Mouse (Mus musculus): ENCODE data around the gene Ccdc130. TPM values are rescaled to one million over a fixed set of nuclear protein-coding genes. Genes with fewer than 3 reads are reported as not detected.
A peak's percentile ranks its signal among the peaks of the same experiment; 100 is the strongest.

The Ccdc130 gene
- polyA plus RNA-seq, 1 experiment from 2014 or later = 16.3 TPM

DNA sequence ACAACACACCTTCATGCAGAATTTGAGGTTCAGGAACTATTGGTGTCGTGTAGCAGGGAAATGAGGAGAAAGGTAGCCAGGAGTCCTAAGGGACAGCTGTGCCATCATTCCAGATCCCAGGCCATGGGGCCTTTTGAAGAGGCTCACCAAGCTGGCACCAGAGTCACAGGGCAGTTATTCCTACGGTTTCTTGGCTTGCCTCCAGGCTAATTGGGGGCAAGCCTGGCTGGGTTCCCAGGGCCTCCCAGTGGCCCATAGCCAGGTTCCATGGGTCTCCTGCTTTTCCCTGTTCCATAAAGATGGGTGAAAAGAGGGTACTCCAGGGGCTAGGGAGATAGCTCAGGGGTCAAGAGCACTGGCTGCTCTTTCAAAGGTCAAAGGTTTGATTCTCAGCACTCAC lies 28.4 kb downstream of the Ccdc130 start:
- Histone ChIP-seq H3K4me2 (ENCODE audit: low read depth, low read length) (no peak overlapping the region), H3K9me3 (ENCODE audit: control insufficient read depth, low read length) (no peaks in the 10 kb centered on the region), H3K27ac (ENCODE audit: low read length) (no peak overlapping the region), H3K4me1 (ENCODE audit: control insufficient read depth, insufficient read depth, low read length) (peaks cover 5% of the 10 kb centered on the region; the same call in 1 of the 2 replicates), H3K4me3 (ENCODE audit: low read length) (no peak overlapping the region), H3K9ac (ENCODE audit: low read depth, low read length) (no peak overlapping the region), H3K27me3 (replicated peaks; ENCODE audit: control insufficient read depth, insufficient read depth, low read length) (no peaks in the 10 kb centered on the region), H3K36me3 (ENCODE audit: control insufficient read depth, insufficient read depth, low read length) (peaks cover 15% of the 10 kb centered on the region)
- no peak for ATAC-seq
- WGBS = 54% methylated on average over 2 of the region's 2 CpGs

DNA sequence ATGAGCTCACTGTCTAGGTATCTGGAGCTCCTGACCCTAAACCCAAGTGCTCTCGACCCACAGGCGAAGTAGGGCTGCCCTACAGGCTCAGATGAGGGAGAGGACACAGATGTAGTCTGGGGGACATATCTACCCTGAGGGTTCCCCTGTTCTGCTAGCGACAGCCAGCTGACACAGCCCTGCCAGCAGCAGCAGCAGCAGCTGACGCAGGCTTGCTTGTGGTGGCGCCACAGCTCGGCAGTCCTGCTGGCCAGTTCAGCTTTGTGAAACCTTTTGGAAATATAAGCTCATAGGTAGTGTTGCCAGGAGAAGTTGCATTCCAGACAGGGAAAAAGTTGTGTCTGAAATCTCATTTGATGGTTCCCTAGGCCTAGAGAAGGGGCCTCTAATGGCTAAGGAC lies 29.0 kb downstream of the Ccdc130 start:
- no peak overlapping the region for H3K4me2 ChIP-seq (ENCODE audit: low read depth, low read length)
- H3K9me3 ChIP-seq (ENCODE audit: control insufficient read depth, low read length) = no peaks in the 10 kb centered on the region
- peaks cover 7% of the 10 kb centered on the region for H3K4me1 ChIP-seq (ENCODE audit: control insufficient read depth, insufficient read depth, low read length)
- no peak overlapping the region for H3K4me3 ChIP-seq (ENCODE audit: low read length)
- H3K27me3 ChIP-seq (replicated peaks; ENCODE audit: control insufficient read depth, insufficient read depth, low read length) = no peaks in the 10 kb centered on the region
- no peak for ATAC-seq
- 53% methylated on average over 6 of the region's 6 CpGs for WGBS
- H3K36me3 ChIP-seq (ENCODE audit: control insufficient read depth, insufficient read depth, low read length) = peaks cover 8% of the 10 kb centered on the region; the same call in 1 of the 2 replicates
- no peak overlapping the region for H3K27ac ChIP-seq (ENCODE audit: low read length)
- no peak overlapping the region for H3K9ac ChIP-seq (ENCODE audit: low read depth, low read length)

DNA sequence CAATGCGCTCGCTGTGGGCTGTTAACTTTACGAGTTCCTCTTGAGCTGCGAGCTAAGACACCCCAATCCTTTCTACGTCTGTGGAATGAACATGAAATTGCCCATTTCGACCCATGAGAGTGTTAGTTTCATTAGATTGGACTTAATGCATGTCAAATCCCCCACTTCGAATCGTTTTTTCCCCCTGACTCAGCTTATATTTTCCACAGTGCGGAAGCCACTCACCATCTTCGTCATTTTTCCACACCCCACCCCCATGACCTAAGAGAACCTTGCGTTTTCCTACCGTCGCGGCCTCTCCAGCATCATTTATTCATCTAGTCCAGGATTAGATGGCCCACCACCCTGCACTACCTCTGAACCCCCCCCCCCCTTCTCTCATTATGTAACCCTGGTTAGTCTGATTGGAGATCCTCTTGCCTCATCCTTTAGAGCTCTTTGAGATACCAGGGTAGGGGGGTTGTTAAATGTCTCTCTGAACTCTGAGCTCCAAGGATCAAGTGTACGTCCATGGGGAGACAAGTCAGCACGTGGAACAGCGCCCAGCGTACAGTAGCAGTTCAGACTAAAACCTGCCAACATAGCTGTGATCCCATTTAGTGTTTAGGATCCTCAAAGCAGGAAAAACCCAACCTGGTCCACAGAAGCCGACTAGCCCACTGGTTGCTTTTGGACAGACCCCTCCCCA lies 32.5 kb downstream of the Ccdc130 start:
- Histone ChIP-seq H3K9me3 (ENCODE audit: control insufficient read depth, low read length) (no peaks in the 10 kb centered on the region), H3K9ac (ENCODE audit: low read depth, low read length) (peak overlapping the region; percentile 76), H3K4me3 (ENCODE audit: low read length) (peak overlapping the region; percentile 66), H3K4me2 (ENCODE audit: low read depth, low read length) (peak overlapping the region; percentile 76), H3K4me1 (ENCODE audit: control insufficient read depth, insufficient read depth, low read length) (peaks cover 13% of the 10 kb centered on the region), H3K36me3 (ENCODE audit: control insufficient read depth, insufficient read depth, low read length) (no peaks in the 10 kb centered on the region), H3K27me3 (replicated peaks; ENCODE audit: control insufficient read depth, insufficient read depth, low read length) (no peaks in the 10 kb centered on the region), H3K27ac (ENCODE audit: low read length) (peak overlapping the region; percentile 74)
- ATAC-seq = peak; percentile 4; the same call in 1 of the 2 replicates
- 15% methylated on average over 19 of the region's 19 CpGs for WGBS

DNA sequence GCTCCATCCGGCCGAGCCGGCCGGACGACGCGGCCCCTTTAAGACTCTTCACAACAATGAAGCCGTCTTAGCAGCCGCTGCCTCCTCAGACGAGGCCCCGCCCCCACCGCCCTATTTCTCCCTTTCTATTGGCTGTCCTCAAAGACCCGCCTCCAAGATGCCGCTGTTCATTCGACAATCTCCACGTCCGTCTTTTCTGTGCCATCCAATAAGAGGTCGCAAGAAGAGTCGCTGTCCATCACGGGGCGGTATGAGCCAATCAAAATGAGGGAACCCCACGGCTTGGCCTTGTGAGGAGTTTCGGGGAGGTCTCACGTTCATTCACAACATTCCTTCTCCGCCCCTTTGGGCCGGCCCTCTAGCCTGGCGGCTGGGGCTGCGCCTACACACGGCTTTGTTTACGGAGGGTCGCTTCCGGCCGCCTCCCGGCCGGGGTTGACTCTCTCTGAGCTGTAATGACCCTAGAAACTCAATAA lies 33.1 kb downstream of the Ccdc130 start, which contains the start of gene Zswim4:
Gene Zswim4, minus strand, starts transcription at position 58 of the 476 bp plus-strand sequence.
- no peaks in the 10 kb centered on the region for H3K27me3 ChIP-seq (replicated peaks; ENCODE audit: control insufficient read depth, insufficient read depth, low read length)
- under 1% methylated on average over 35 of the region's 35 CpGs for WGBS
- H3K9me3 ChIP-seq (ENCODE audit: control insufficient read depth, low read length) = no peaks in the 10 kb centered on the region
- peak within 1 kb of the TSS; percentile 74 for H3K27ac ChIP-seq (ENCODE audit: low read length)
- no peaks in the 10 kb centered on the region for H3K36me3 ChIP-seq (ENCODE audit: control insufficient read depth, insufficient read depth, low read length)
- H3K4me2 ChIP-seq (ENCODE audit: low read depth, low read length) = peak within 1 kb of the TSS; percentile 92
- ATAC-seq = peak; percentile 99
- H3K9ac ChIP-seq (ENCODE audit: low read depth, low read length) = peak within 1 kb of the TSS; percentile 97
- peak within 1 kb of the TSS; percentile 93 for H3K4me3 ChIP-seq (ENCODE audit: low read length)
- peaks cover 13% of the 10 kb centered on the region for H3K4me1 ChIP-seq (ENCODE audit: control insufficient read depth, insufficient read depth, low read length)

DNA sequence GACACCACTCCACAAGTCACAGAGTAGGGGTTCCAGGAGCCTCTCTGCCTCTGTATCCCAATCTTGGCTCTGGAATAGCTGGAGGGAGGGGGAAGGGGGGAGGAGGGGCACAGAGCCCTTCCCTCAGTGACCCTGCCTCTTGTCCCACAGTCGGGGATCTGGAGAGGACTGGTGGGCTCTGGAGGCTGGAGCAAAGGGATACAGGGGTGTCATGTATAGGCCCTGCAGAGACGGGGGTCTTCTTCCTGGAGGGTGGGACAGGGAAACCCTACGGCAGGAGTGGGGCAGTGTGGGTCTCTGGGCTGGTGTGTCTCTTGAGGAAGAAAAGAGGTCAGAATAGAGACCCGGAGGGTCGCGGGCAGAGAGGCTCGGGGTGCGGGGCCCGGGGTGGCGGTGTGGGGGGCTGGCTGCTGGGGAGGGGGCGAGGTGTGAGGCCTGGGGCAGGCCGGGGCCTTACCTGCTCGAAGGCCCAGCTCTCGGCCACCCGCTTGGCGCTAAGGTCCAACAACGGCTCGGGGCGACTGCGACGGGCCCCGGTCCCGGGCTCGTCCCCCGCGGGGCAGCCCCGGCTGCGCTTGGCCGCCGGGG lies 33.7 kb downstream of the Ccdc130 start:
- Histone ChIP-seq H3K27me3 (replicated peaks; ENCODE audit: control insufficient read depth, insufficient read depth, low read length) (no peaks in the 10 kb centered on the region), H3K4me3 (ENCODE audit: low read length) (peak overlapping the region; percentile 93), H3K4me2 (ENCODE audit: low read depth, low read length) (peak overlapping the region; percentile 92), H3K9ac (ENCODE audit: low read depth, low read length) (peak overlapping the region; percentile 97), H3K9me3 (ENCODE audit: control insufficient read depth, low read length) (no peaks in the 10 kb centered on the region), H3K36me3 (ENCODE audit: control insufficient read depth, insufficient read depth, low read length) (no peaks in the 10 kb centered on the region), H3K27ac (ENCODE audit: low read length) (peak overlapping the region; percentile 37), H3K4me1 (ENCODE audit: control insufficient read depth, insufficient read depth, low read length) (peaks cover 13% of the 10 kb centered on the region)
- ATAC-seq = peak; percentile 7
- WGBS = under 1% methylated on average over 29 of the region's 30 CpGs

DNA sequence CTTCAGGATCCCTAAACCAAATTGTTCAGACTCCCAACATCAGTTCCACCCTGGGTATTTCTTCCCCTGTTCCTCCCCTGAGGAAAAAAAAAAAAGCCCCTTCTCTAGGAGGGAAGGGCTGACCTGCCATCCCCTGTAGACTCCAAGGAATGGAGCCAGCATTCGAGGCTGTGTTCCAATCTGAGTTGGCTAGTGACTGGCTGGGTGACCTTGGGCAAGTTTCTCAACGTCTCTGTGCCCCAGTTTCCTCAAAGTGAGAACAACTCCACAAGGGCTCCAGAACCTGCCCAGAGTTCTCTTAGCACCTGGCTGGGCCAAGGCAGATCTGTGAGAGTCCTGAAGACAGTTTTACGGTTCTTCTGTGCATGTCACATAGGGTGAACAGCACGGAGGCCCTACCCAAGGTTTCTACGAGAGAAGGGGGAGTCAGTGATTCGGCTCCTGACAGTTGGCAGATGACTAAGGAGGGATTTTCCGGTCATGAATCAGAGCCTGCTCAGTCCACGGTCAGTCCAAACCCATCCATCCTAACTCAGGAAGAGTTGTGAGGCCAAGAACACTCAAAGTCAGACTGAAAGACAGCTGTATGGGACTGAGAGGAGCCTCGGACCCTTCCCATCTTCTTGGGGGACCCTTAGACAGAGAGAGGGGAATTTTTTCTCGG lies 34.3 kb downstream of the Ccdc130 start:
- ATAC-seq = no peak
- peaks cover 13% of the 10 kb centered on the region for H3K4me1 ChIP-seq (ENCODE audit: control insufficient read depth, insufficient read depth, low read length)
- H3K36me3 ChIP-seq (ENCODE audit: control insufficient read depth, insufficient read depth, low read length) = no peaks in the 10 kb centered on the region
- peak overlapping the region; percentile 37; the same call in 1 of the 2 replicates for H3K27ac ChIP-seq (ENCODE audit: low read length)
- peak overlapping the region; percentile 92 for H3K4me2 ChIP-seq (ENCODE audit: low read depth, low read length)
- 20% methylated on average over 10 of the region's 10 CpGs for WGBS
- peak overlapping the region; percentile 93 for H3K4me3 ChIP-seq (ENCODE audit: low read length)
- peak overlapping the region; percentile 97 for H3K9ac ChIP-seq (ENCODE audit: low read depth, low read length)
- no peaks in the 10 kb centered on the region for H3K9me3 ChIP-seq (ENCODE audit: control insufficient read depth, low read length)
- no peaks in the 10 kb centered on the region for H3K27me3 ChIP-seq (replicated peaks; ENCODE audit: control insufficient read depth, insufficient read depth, low read length)

DNA sequence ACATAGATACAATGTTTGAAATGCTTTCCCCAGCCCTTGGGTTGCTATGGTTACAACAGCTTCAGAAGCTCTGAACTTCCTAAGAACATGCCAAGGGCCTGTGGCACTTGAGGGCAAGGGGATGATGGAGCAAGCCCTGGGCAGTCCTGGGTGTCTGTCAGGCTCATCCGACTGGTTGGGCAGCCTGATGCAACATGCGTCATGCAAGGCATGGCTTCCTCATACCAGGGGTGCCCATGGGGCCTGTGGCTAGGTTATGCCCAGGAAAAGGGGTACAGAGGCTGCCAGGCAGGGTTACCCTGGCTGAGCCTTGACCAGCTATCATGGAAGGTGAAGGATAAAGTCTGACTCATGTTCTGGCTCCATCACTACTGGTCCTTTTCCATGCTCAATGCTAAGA lies 37.1 kb downstream of the Ccdc130 start:
- ATAC-seq = no peak
- Histone ChIP-seq H3K27ac (ENCODE audit: low read length) (no peak overlapping the region), H3K4me3 (ENCODE audit: low read length) (no peak overlapping the region), H3K36me3 (ENCODE audit: control insufficient read depth, insufficient read depth, low read length) (peaks cover 6% of the 10 kb centered on the region; the same call in 1 of the 2 replicates), H3K27me3 (replicated peaks; ENCODE audit: control insufficient read depth, insufficient read depth, low read length) (no peaks in the 10 kb centered on the region), H3K4me2 (ENCODE audit: low read depth, low read length) (no peak overlapping the region), H3K9me3 (ENCODE audit: control insufficient read depth, low read length) (no peaks in the 10 kb centered on the region), H3K9ac (ENCODE audit: low read depth, low read length) (no peak overlapping the region), H3K4me1 (ENCODE audit: control insufficient read depth, insufficient read depth, low read length) (peaks cover 13% of the 10 kb centered on the region)
- WGBS = 78% methylated on average over 2 of the region's 2 CpGs

DNA sequence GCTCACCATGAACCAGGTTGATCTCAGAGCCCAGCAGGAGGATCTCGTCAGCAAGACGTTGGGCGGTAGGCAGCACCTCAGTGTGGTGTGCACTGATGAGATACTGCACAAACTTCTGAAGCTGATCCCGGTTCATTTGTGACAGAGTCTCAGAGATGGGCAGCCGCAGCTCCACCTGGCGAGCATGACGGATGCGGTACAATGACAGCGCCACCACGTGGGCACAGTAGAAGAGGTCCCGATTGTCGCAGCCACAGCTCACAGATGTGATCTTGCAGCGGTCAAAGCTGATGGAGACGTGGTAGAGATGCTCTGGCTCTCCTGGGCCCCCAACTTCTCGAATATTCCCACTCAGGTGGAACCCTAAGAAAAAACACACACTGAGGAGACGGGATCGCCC lies 39.4 kb downstream of the Ccdc130 start:
- Histone ChIP-seq H3K27ac (ENCODE audit: low read length) (no peak overlapping the region), H3K4me2 (ENCODE audit: low read depth, low read length) (no peak overlapping the region), H3K4me1 (ENCODE audit: control insufficient read depth, insufficient read depth, low read length) (peaks cover 1% of the 10 kb centered on the region), H3K36me3 (ENCODE audit: control insufficient read depth, insufficient read depth, low read length) (peaks cover 8% of the 10 kb centered on the region; the same call in 1 of the 2 replicates), H3K9me3 (ENCODE audit: control insufficient read depth, low read length) (no peaks in the 10 kb centered on the region), H3K27me3 (replicated peaks; ENCODE audit: control insufficient read depth, insufficient read depth, low read length) (no peaks in the 10 kb centered on the region), H3K4me3 (ENCODE audit: low read length) (no peak overlapping the region), H3K9ac (ENCODE audit: low read depth, low read length) (no peak overlapping the region)
- whole genome bisulfite sequencing = 80% methylated on average over 17 of the region's 17 CpGs
- ATAC-seq = no peak

DNA sequence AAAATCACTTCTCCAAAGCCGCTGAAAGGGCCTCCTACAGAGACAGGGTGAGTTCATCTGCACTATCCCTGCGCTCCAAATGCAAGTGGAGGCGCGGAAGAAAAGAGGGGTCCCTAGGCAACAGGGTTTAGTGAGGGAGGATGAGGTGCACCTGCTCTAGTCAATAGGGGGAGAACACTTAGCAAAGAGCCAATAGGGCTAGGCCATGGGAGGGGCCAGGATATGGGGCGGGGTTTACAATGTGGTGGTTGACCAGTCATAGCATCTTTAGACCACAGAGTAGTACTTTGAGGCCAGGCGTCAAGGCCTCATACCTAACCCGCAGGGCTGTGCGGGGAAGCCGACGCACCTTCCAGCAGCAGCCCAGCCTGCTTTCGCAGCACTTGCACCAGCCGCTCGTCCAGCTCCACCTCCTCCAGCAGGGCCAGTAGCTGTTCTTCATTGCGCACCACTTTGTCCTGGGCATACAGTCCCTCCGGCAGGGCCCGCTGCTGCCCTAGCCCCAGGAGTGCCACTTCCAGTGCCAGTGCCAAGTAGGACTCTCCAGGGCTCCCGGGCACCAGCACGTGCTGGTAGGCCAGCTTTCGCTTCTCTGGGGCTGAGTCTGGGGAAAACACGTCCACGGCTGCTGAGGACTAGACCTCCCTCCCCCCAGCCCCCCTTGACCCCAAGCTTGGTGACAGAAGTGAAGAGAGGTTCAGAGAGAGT lies 46.7 kb downstream of the Ccdc130 start:
- 78% methylated on average over 21 of the region's 21 CpGs for WGBS
- ATAC-seq = no peak
- peaks cover 16% of the 10 kb centered on the region for H3K36me3 ChIP-seq (ENCODE audit: control insufficient read depth, insufficient read depth, low read length)

More for the DNA sequence above, 46.7 kb downstream of the Ccdc130 start:
- no peak overlapping the region for H3K4me2 ChIP-seq (ENCODE audit: low read depth, low read length)
- no peaks in the 10 kb centered on the region; the same call in 1 of the 2 replicates for H3K4me1 ChIP-seq (ENCODE audit: control insufficient read depth, insufficient read depth, low read length)
- no peak overlapping the region for H3K9ac ChIP-seq (ENCODE audit: low read depth, low read length)
- H3K4me3 ChIP-seq (ENCODE audit: low read length) = no peak overlapping the region
- H3K27ac ChIP-seq (ENCODE audit: low read length) = no peak overlapping the region
- no peaks in the 10 kb centered on the region for H3K27me3 ChIP-seq (replicated peaks; ENCODE audit: control insufficient read depth, insufficient read depth, low read length)
- no peaks in the 10 kb centered on the region for H3K9me3 ChIP-seq (ENCODE audit: control insufficient read depth, low read length)
